Mouse (Mus musculus): ENCODE measurements at regions not wholly inside any gene's neighbourhood (a gene's known extent, or its start where the extent isn't known, plus 50 kb on each side); places are given as distances from the start of the nearest gene placed in this dataset.
"Not testable (repeated sequence)": the region's sequence is repeated elsewhere in the genome, so short reads cannot be mapped to it uniquely, and the experiment has no call there.

DNA sequence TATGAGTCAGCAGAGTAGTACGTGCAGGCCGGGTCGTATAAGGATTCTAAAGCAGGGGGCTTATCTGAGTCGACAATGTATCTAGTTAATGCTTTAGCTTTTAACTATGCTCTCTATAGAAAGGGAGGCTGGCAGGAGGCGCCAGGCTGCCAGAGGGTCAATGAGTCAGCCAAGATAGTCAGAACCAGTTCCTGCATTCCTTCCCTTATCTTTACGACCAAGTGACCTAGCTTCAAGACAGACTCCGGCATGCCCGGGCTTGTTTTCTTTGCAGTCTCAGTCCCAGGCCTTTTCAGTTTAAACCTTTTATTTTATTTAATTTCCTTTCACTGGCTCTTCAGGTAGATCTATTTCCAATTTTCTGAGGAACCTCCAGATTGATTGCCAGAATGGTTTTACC lies 374.0 kb upstream of the Nrxn1 start:
- in situ Hi-C loops (cut with MboI; ENCODE audit: unreplicated experiment in 2 of 2): no loop called here

DNA sequence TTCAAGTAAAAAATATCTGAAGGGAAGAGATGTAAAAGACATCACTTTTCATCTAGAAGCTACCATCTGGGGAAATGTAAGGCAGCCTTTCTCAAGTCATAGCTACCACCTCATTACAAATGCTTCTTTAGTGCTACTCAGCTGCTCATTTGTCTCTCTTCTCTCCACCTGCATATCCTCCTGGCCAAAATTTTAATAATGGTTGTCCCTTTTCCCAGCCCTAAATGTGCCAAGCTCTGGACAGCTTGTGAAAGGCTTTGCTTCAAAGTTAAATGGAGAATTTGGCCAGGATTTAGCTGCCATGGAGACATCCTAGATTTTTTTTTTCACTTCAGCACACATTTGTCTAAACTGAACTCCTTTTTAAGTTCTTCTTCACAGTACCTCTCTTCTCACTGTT lies 358.8 kb upstream of the Nrxn1 start:
- in situ Hi-C loops (cut with MboI; ENCODE audit: unreplicated experiment in 2 of 2): no loop called here

DNA sequence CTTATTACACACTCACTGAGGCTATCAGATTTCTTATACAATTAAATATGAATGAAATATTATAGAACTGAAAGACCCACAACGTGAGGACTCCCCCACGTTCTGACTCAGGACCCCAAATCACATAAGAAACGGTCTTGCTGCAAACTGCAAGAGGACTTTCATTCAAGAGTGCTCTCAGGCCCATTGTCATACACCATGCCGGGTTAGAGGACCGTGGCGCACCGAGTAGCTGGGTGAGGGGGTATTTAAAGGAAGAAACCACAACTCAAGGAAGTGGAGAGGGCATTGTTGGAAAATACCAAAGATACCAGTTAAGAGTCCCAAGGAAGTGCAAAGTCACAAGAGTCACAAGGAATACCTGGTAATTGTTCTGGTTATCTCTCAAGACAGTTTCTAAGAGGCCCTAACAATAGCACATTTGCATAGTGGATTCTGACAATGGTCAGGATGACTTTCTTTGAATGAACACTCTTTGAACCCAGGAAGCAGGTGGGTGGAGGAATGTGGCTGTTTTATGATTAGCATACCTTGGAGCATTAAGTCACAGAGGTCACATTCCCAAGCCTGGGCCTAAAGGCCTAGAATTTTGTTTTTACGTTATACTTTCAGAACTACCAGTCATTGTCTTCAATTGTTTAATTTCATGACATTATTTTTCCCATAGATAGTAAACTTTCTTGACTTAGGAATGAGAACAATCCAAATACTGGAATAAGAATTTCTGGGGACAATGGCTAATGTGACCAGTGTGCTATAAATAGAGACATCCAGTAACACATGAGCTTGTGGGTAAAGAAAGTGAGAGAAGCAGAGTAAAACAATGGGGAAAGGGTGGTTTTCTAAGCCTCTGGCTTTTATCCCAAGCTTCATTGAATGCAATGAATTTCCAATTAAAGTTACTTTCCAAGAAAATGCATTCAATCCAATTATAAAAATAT lies 339.2 kb upstream of the Nrxn1 start:
- in situ Hi-C loops (cut with MboI; ENCODE audit: unreplicated experiment in 2 of 2): not testable (repeated sequence)

DNA sequence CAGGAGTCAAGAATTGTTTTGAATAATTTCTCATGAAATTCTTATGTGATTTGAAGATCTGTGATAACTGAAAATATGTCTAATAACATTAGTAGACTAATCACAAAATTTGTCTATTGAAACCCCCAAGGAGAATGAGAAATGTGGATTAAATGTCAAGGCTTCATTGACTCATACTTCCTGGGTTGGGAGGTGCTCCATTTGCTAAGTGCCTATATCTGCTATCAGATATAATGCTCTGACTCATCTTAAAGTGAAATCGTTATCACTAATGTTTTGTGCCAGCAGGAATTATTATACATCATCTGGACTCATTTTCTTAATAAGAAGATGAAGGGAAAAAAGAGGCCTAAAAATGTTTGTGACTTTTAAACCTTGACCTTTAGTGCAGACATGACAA lies 337.5 kb upstream of the Nrxn1 start:
- in situ Hi-C loops (cut with MboI; ENCODE audit: unreplicated experiment in 2 of 2): no loop called here

DNA sequence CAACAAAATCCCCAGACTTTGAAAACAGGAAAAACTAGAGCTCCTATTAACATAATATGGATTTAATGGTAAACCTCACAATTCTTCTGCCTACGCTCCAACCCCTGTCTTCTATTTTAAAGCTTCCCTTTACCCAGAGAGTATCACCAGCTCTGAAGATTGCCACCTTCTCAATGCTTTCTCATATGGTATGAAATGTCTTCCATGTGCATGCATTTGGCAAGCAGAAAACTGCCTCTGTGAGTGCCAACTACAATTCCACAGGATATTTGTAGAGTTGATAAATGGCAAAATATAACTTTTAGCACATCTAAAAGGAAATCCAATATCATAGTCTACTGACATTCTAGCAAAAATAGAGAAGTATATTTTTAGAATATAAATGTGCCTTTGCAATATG lies 332.2 kb upstream of the Nrxn1 start:
- in situ Hi-C loops (cut with MboI; ENCODE audit: unreplicated experiment in 2 of 2): no loop called here

DNA sequence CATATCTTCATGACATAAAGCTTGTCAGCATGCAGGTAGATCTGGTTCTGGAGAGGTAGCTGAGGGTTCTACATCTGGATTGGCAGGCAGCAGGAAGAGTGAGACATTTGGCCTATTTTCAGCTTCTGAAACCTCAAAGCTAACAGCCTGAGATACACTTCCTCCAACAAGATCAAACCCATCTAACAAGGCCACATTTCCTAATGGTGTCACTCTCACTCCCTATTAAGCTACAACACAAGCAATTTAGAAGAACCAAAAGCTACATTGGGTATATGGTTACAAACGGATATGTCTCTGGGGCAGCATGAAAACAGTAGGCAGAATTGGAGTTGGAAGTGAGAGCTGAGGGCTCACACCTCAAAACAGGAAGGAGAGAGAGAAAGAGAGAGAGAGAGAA lies 325.7 kb upstream of the Nrxn1 start:
- in situ Hi-C loops (cut with MboI; ENCODE audit: unreplicated experiment in 2 of 2): no loop called here

DNA sequence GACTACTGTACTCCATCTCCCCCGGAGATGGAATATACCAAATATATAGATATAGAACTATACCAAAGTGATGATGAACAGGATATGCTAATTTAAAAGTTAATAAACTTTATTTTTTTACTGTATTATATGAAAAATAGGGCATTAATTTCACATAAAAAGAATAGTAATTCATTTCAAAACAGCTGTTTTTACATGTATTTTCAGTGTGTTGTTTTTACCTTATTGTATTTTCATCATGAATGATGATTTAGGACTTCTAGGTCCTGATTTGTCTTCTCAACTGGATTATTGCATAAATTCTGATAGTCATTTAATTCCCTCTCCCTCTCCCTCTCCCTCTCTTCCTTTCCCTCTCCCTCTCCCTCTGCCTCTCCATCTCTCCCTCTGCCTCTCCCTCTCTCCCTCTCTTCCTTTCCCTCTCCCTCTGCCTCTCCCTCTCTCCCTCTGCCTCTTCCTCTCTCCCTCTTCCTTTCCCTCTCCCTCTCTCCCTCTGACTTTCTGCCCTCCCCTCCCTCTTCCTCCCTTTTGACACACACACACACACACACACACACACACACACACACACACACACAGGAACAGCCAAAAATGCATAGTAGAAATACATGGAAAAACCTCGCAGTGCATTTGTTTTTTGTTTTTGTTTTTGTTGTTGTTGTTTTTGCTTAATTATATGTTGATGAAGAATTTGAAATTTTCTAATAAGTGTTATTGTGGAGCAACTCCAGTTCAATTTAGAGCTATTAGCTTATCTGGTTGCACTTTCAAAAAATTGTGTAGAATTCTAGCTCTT lies 298.3 kb upstream of the Nrxn1 start:
- in situ Hi-C loops (cut with MboI; ENCODE audit: unreplicated experiment in 2 of 2): no loop called here

DNA sequence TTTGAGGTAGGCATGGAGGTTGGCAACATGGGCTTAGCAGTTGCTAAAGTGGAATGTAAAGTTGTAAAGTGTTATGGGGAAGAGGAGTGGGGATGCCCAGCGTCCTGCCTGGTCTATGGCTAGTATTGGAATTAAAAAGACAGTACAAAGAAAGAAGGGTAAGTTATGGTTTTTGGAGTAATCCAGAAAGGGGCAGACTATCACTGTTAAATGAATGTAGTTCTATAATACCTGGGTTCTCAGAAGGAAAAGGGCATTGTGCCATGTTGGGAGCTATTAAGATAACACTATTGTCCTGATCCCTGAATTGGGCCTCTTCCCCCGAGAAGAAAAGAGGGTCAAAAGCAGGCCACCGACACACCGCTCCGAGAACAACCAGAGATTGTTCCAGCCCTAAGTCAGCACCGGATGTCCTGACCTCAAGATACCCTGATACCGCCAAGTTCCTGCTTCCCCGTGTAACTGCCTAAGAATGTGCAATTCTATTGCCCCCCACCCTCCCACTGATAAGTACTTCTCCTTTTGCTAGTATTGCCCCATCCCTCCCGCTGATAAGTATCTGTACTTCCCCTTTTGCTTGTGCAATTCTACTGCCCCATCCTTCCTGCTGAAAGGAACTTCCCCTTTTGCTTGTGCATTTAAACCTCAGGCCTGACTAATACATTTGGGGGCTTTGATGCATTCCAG lies 297.2 kb upstream of the Nrxn1 start:
- in situ Hi-C loops (cut with MboI; ENCODE audit: unreplicated experiment in 2 of 2): not testable (repeated sequence)

DNA sequence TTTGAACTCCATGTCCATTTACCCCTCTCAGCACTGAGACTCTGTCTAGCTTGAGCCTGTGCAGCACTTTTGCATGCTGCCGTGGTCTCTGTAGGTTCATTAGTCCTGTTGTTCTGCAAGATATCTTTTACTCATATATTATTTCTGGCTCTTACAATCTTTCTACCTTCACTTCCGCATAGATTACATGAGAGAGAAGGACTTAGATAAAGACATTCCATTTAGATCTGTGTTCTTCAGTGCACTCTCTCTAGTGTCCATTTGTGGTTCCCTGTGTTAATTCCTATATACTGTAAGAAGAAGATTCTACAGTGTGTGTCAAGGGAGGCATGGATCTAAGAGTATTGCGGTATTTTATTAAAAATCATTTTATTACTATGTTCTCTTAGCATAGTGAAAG lies 295.6 kb upstream of the Nrxn1 start:
- in situ Hi-C loops (cut with MboI; ENCODE audit: unreplicated experiment in 2 of 2): no loop called here

DNA sequence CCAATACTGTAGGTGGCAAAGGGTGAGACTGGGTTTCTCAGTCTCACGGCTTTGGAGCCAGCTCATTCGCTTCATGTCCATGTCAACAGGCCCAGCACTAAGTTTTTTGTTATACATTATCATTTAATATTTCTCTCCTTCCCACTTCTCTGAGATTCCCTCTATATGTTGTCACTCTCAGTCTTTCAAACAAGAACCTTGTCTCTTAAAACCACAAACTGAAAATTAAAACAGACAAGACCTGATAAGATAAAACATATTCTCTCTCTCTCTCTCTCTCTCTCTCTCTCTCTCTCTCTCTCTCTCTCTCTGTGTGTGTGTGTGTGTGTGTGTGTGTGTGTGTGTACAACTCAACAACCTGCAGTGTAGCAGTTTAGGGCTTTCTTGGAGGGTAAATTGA lies 295.2 kb upstream of the Nrxn1 start:
- in situ Hi-C loops (cut with MboI; ENCODE audit: unreplicated experiment in 2 of 2): no loop called here

DNA sequence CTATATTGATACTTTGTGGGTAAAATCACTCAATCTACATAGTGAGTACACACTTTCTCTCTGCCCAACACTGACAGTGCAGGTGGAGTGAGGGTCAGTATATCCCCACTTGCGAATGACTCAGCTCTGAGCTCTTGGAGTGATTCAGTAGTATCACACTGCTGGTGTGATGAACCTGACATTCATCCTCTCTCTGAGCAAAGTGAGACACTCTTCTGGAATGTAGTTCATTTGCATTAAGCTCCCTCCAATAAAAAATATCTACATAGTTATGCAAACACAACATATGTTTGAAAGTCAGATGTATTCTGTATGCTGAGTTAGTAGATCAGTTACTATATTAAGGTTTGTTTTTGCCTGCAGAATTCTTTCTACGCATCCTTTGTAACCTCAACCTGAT lies 293.1 kb upstream of the Nrxn1 start:
- in situ Hi-C loops (cut with MboI; ENCODE audit: unreplicated experiment in 2 of 2): no loop called here

DNA sequence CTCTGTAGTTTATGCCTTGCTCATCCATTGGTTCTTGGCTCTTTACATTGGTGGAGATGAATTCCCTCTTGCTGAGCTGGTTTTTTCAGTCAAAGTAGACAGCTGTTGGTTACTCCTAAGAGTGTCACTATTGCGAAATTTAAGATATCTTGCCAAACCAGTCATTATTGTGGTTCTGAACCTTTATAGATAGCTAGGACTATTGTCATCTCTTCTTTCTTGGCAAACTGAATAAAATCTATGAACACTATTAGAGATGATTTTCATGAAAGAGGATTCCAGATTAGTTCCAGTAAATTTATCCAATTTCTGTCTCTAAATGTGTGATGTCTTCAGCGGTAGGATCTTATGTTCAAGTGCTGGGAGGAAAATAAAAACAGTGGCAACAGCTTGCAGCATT lies 275.3 kb upstream of the Nrxn1 start:
- in situ Hi-C loops (cut with MboI; ENCODE audit: unreplicated experiment in 2 of 2): no loop called here

DNA sequence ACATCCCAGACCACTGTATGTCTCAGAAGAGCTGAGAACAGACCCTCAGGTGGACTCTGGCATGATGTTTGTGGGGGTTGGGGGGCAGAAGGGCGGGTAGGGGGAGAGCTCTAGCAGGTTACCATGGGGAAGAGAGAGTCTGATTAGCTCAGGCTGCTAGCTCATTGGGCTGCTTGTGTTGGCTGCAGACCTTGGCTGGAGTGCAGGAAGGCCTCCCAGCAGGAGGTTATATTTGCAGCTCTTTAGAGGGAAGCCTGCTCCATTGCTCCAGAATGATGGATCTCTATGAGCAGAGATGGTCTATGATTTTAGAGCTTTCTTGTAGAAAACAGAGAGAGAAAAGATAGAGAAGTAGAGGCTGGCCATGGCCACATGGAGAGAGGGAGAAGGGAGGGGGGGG lies 268.4 kb upstream of the Nrxn1 start:
- in situ Hi-C loops (cut with MboI; ENCODE audit: unreplicated experiment in 2 of 2): no loop called here

DNA sequence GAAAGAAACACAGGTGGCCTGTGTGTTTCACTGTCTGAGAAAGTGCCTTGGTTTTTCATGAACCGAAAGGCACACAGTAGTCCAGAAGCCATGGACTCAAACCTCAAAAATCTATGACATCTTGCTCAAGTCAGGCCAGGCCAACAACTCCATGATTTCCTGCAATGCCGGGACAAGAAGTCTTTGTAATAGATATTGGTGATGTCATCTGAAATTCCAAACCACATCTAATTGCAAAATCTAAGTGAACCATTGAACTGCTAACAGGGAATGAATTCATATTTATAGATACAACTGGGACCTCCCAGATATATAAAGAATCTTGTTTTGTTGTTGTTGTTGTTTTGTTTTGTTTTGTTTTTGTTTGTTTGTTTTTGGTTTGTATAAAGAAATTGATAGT lies 259.2 kb upstream of the Nrxn1 start:
- in situ Hi-C loops (cut with MboI; ENCODE audit: unreplicated experiment in 2 of 2): no loop called here

DNA sequence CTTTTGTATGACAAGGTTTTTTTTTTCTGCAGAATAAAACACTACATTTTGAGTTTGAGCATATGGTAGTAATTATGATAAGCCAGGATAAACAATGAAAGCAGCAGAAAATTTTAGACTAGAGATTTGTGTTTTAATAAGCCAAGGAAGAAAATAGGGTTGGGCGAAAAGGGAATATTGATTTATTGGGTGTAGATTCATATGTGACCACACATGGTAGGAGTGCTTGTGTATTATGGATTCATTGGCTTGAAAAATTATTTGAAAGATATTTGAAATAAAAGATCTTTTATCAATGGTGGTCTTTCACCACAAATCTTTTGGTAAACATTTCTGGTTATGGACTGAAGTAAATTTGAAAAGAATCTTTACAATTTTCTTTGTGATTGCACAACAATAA lies 244.0 kb upstream of the Nrxn1 start:
- in situ Hi-C loops (cut with MboI; ENCODE audit: unreplicated experiment in 2 of 2): loop anchor here in 1 of 2 experiments (25.0 kb wide), 1 partner anchor 525 kb away; no protein-coding TSS in a partner anchor

DNA sequence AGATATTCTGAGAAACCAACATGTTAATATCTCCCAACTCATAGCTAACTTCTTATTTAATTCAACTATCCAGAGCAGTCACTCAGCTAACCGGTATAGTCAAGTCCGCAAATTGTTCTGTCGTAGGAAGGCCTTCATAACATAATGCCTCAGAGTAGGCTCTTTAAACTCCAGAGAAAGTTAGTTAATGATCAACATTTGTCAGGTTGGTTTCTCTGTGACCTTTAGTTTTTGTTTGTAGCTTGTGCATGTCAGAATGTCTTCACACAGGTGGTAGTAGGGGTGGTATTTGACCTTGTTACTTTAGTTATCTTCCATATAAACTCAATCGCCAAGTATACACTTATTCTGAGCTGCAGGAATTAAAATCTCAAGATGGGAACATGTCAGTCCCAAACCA lies 240.9 kb upstream of the Nrxn1 start:
- in situ Hi-C loops (cut with MboI; ENCODE audit: unreplicated experiment in 2 of 2): loop anchor here in 1 of 2 experiments (25.0 kb wide), 1 partner anchor 521 kb away; no protein-coding TSS in a partner anchor

DNA sequence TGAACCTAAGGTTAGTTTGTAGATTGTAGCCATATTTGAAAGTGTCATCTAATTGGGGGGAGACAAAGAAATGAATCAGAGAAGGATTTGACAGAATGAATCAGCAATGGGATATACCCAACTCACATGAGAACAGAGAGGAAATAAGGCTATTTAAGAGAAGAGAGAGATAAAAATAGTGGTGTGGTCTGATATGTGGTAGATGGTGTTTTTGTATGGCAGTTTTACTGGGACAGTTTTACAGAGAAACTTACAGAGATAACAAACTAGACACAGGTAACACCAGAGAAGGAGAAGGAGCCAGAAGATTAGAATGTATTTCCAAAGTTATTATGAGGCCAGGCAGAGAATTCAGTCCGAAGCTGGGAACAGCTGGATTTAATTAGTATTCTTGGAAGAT lies 240.3 kb upstream of the Nrxn1 start:
- in situ Hi-C loops (cut with MboI; ENCODE audit: unreplicated experiment in 2 of 2): loop anchor here in 1 of 2 experiments (25.0 kb wide), 1 partner anchor 521 kb away; no protein-coding TSS in a partner anchor

DNA sequence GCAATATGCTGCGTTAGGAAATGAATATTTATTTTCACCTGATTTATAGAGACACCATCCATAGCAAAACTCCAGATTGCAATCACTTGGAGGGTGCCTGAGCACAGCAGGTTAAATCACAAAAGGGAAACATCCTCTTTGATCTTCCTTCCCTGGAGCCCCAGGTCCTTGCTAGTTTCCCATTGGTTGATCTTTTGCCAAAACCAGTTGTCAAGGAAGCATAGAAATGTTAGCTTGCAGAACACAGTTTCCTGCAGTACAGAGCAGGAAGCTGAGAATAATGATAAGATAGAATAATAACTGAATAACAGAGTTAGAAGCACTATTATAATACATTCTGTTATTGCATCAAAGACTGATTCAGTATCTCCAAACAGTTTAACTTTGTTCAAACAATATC lies 231.5 kb upstream of the Nrxn1 start:
- in situ Hi-C loops (cut with MboI; ENCODE audit: unreplicated experiment in 2 of 2): no loop called here

DNA sequence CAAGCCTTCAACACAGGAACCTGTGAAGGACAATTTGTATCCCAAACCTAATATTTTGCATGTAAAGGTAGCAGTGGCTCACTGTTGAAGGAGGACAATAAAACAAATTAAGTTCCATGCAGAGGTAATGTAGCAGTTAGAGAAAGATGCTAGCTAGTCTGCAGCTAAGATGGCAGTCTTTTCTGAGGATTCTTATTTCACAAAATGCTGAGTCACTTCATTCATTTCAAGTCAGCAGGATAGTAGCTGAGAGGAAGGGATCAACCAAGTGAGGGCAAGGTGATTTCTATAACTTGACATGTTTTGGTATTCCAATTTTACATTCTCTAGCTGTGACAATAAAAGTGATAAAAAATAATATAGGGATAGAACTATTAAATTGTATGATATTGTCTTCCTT lies 194.0 kb upstream of the Nrxn1 start:
- in situ Hi-C loops (cut with MboI; ENCODE audit: unreplicated experiment in 2 of 2): no loop called here

DNA sequence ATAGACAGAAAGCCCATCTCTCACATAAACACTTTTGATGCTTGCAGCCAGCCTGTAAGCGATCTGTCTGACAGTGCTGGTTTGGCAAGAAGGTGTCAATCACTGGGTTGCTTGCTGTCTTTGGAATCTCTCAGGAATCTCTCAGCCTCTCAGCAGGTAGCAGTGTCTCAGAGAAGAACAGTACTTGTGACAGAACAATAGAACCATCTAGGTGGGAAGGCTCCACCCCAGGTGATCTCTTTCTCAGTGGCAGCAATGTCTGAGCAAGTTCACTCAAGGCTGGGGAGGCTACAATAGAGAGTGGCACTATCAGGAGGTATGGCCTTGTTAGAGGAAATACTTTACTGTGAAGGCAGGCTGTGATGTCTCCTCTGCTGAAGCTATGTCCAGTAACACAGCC lies 181.5 kb upstream of the Nrxn1 start:
- in situ Hi-C loops (cut with MboI; ENCODE audit: unreplicated experiment in 2 of 2): no loop called here

DNA sequence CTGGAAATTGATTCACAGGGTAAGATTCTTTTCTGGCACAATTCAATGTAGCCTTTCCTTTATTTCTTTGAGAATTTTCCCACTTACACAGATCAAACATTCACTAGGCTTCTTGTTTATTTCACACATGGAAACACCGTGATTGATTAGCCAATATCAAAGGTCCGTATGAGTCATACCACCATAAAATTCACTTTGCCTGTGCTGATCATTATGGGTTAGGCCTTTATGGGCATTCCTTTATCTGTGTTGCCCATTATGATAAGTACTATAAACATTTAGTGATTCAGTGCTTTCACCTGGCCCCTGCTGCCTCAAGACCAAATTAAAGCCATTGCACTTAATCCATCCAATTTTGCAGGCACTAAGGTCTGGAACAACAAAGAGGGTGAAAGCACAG lies 145.8 kb upstream of the Nrxn1 start:
- in situ Hi-C loops (cut with MboI; ENCODE audit: unreplicated experiment in 2 of 2): no loop called here

All from v-Abl transformed pro-B cells (cell line).